Mouse (Mus musculus) E14TG2a.4 (cell line): Measurements from ENCODE around the gene Ddx23.

Experiments used
- H3K27me3 ChIP-seq: 2 replicates; pipeline ENCODE4 v1.6.1; 2014; ENCODE audit warnings: low read length, control low read depth; ENCODE audit not compliant: insufficient read depth
- H3K36me3 ChIP-seq: 2 replicates; pipeline ENCODE4 v1.6.1; 2014; ENCODE audit warnings: low read length, control low read depth; ENCODE audit not compliant: insufficient read depth
- H3K4me1 ChIP-seq: replicated peaks from 2 replicates; pipeline ENCODE4 v1.6.1; 2014; ENCODE audit warnings: low read depth, low read length, control low read depth
- H3K4me3 ChIP-seq: replicated peaks from 2 replicates; pipeline ENCODE4 v1.5.1; 2014; ENCODE audit warnings: mild to moderate bottlenecking, low read length
- H3K9me3 ChIP-seq: 2 replicates; pipeline ENCODE4 v1.6.1; 2014; ENCODE audit warnings: low read length, control low read depth
- CTCF ChIP-seq: conservative IDR thresholded peaks from 2 replicates; pipeline ENCODE4 v1.5.1; 2014; ENCODE audit warnings: low read length
- NANOG ChIP-seq: IDR thresholded peaks from 2 replicates; pipeline ENCODE4 v1.6.1; 2014; ENCODE audit warnings: borderline replicate concordance, low read length, mixed read lengths
- POU5F1 ChIP-seq: IDR thresholded peaks from 2 replicates; pipeline ENCODE4 v1.6.1; 2014; ENCODE audit warnings: low read length, borderline replicate concordance

Ddx23 gene

DNA sequence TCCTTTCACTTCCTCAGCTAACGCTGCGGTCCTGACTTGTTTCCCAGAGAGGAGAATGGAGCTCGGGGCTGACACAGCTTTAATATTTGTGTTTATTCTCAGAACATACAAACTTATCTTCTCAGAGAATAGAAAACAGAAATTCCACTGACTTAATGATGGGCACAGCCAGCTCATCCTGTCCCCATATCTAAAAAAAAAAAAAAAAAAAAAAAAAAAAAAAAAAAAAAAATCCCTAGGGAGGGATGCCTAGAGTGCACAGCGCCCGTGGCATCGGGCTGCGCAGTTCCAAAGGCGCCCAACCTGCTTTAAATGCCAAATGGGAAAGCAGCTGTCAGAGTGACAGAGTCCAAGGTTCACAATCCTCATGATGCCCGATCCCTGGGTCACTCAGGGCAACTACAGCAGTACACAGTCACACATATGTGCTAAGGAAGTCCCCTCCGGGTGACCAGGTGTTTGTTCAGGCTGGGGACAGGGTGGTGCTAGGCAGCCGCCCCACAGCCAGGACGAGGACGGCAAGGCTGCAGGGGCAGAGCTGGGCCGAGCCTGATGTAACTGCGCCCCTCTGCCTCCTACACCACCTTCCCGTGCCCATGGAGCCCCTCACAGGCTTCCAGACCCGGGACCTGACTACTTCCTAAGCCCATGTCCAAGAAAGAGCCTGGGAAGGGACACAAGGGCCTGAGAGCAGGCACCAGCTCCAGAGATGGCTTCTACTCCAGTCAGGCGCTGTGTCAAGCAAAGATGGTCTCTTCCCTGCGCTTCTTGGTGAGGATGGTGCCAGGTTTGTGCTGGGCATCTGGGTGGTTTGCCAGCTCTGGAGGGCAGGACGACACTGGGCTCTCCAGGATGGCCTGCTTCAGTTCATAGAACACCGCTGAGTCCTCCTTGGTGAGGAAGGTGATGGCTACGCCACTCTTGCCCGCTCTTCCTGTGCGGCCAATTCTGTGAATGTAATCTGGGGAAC, 17.4 kb downstream of the Ddx23 start:
- no peak for TF ChIP-seq CTCF
- H3K4me1 ChIP-seq = peaks cover 78% of the 10 kb centered on the region
- no peaks in the 10 kb centered on the region for H3K27me3 ChIP-seq
- peaks cover 97% of the 10 kb centered on the region for H3K36me3 ChIP-seq
- peak overlapping the region; percentile 48 for H3K4me3 ChIP-seq
- no peaks in the 10 kb centered on the region for H3K9me3 ChIP-seq

- H3K4me3 ChIP-seq = peak overlapping the region; percentile 48
- H3K4me1 ChIP-seq = peaks cover 87% of the 10 kb centered on the region
- TF ChIP-seq NANOG (no peak), POU5F1 (no peak), CTCF (no peak)
- H3K27me3 ChIP-seq = no peaks in the 10 kb centered on the region
- no peaks in the 10 kb centered on the region for H3K9me3 ChIP-seq
- peaks cover 88% of the 10 kb centered on the region for H3K36me3 ChIP-seq
Measured at GRCm38 (mm10) chr15:98644406-98644805, 18.3 kb downstream of the Ddx23 start.

DNA sequence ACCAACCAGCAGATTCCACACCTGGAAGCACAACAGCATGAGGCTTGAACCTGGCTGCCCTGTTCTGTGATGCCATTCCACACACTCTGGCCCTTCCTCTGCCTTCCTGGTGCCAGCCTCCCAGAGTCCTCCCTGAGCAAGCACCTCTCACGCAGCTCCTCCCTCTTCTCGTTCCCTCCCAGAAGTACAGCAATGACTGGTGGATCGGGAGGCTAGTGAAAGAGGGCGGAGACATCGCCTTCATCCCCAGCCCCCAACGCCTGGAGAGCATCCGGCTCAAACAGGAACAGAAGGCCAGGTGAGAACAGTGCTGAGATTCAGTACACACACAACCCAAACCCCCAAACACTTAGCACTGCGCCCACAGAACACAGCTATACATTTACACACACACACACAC, 22.5 kb downstream of the Ddx23 start:
- Histone ChIP-seq H3K36me3 (peaks cover 45% of the 10 kb centered on the region), H3K4me3 (peak overlapping the region; percentile 1; the same call in 1 of the 2 replicates), H3K4me1 (peaks cover 95% of the 10 kb centered on the region), H3K27me3 (peaks cover 16% of the 10 kb centered on the region), H3K9me3 (no peaks in the 10 kb centered on the region)
- no peak for TF ChIP-seq CTCF
- TF ChIP-seq POU5F1 = no peak
- no peak for TF ChIP-seq NANOG

- H3K9me3 ChIP-seq = no peaks in the 10 kb centered on the region
- H3K4me3 ChIP-seq = peak overlapping the region; percentile 76
- peaks cover 16% of the 10 kb centered on the region for H3K36me3 ChIP-seq
- TF ChIP-seq NANOG = no peak
- no peak for TF ChIP-seq CTCF
- no peak for TF ChIP-seq POU5F1
- peaks cover 39% of the 10 kb centered on the region for H3K27me3 ChIP-seq
- peaks cover 91% of the 10 kb centered on the region for H3K4me1 ChIP-seq
Measured at GRCm38 (mm10) chr15:98637155-98637554, 25.5 kb downstream of the Ddx23 start.

DNA sequence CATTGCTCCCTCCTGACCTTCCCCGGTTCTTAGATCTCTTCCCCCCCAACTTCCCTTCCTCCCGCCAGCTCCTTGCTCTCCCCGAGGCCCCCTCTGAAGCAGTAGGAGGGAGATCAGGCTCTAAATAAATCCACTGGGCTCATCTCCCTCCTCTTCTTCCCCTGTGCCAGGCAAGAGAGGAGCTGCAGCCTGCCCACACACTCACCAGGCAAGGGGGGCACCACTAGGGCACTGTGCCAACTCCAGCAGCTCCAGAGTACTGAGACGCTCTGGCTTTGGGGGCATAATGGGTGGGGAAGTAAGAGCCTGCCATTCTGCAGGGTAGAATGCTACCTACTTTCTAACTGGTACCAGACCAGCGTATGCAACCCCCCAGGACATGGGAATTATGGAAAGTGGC, 26.2 kb downstream of the Ddx23 start:
- Histone ChIP-seq H3K27me3 (peaks cover 44% of the 10 kb centered on the region), H3K36me3 (peaks cover 10% of the 10 kb centered on the region), H3K4me1 (peaks cover 91% of the 10 kb centered on the region), H3K4me3 (peak overlapping the region; percentile 76), H3K9me3 (no peaks in the 10 kb centered on the region)
- TF ChIP-seq POU5F1 (no peak), CTCF (no peak), NANOG (no peak)

GRCm38 (mm10) chr15:98635291-98635841, 27.3 kb downstream of the Ddx23 start:
- Histone ChIP-seq H3K27me3 (peaks cover 53% of the 10 kb centered on the region), H3K4me3 (peak overlapping the region; percentile 76), H3K36me3 (no peaks in the 10 kb centered on the region; the same call in 1 of the 2 replicates), H3K9me3 (no peaks in the 10 kb centered on the region), H3K4me1 (peaks cover 90% of the 10 kb centered on the region)
- TF ChIP-seq NANOG (no peak), CTCF (no peak), POU5F1 (no peak)

- no peak for TF ChIP-seq NANOG
- TF ChIP-seq POU5F1 = no peak
- TF ChIP-seq CTCF = no peak
- peak overlapping the region; percentile 87 for H3K4me3 ChIP-seq
- H3K9me3 ChIP-seq = no peaks in the 10 kb centered on the region
- no peaks in the 10 kb centered on the region; the same call in 1 of the 2 replicates for H3K36me3 ChIP-seq
- H3K4me1 ChIP-seq = peaks cover 90% of the 10 kb centered on the region
- H3K27me3 ChIP-seq = peaks cover 59% of the 10 kb centered on the region
Measured at GRCm38 (mm10) chr15:98634541-98635081, 28.1 kb downstream of the Ddx23 start.

DNA sequence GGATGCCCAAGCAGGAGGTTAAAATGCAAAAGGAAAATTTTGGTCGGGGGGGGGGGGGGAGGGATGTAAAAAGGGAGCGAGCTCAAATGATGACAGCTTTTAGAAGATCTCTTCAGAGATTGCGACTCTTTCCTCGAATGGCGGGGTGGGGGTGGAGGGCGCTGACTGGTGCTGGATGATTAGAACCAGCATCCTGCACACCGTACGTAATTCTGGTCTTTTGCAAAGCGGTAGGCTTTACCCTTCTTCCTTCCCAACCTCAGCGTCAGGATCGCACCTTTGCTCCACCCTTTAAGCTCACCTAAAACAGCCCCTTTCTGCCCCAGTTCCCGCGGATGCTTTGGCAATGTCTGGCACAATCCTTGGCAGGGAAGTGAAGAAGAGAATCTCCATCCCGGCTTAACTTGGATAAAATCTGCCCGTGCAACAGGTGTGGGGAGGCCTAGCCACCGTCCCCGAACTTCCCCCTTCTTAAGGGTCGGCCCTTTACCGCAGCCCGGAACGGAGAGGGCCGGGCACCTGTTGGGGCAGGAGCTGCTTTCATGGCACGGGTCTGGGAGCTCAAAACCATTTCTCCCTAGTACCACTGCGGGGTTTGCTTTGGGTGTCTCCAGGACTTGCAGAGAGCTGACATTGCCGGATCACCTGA, 28.7 kb downstream of the Ddx23 start:
- Histone ChIP-seq H3K36me3 (no peaks in the 10 kb centered on the region), H3K9me3 (no peaks in the 10 kb centered on the region), H3K4me3 (peak overlapping the region; percentile 87), H3K27me3 (peaks cover 66% of the 10 kb centered on the region), H3K4me1 (peaks cover 90% of the 10 kb centered on the region)
- TF ChIP-seq POU5F1 (no peak), NANOG (no peak), CTCF (no peak)
